Mouse (Mus musculus) inflammation-experienced regulatory T-cells, adult 6 months (primary cell): ENCODE data around the gene Cabp4. TPM values are rescaled to one million over a fixed set of nuclear protein-coding genes. Genes with fewer than 3 reads are reported as not detected.
"Not testable (repeated sequence)": the region's sequence is repeated elsewhere in the genome, so short reads cannot be mapped to it uniquely, and the experiment has no call there.

Source experiments
- ATAC-seq: one replicate; pipeline ENCODE4 v1.8.0; 2017
- polyA plus RNA-seq, 3 experiments: library from polyadenylated mRNA; unstranded; fragments of 100-300 nt; shearing (Covaris generic); gene quantifications; one replicate each; pipeline ENCODE4 v1.2.1; 2017

The Cabp4 gene
- polyA plus RNA-seq, 3 experiments from 2014 or later, result 0.91 to 1.1 (median 0.97) TPM

- no peak for ATAC-seq
These were observed 2.7 kb upstream of the Cabp4 start for GRCm38 (mm10) chr19:4146366-4147021.

- ATAC-seq, result no peak
These were observed 2.1 kb upstream of the Cabp4 start for GRCm38 (mm10) chr19:4145936-4146335.

GRCm38 (mm10) chr19:4144550-4145498 lies 991 bp upstream of the Cabp4 start:
- ATAC-seq, result no peak

GRCm38 (mm10) chr19:4142416-4143173 lies 1.2 kb downstream of the Cabp4 start:
- ATAC-seq, result no peak

- no peak for ATAC-seq
These were observed 3.7 kb downstream of the Cabp4 start for GRCm38 (mm10) chr19:4140147-4140546.

GRCm38 (mm10) chr19:4139446-4139845 lies 4.4 kb downstream of the Cabp4 start, which contains the start of gene Gpr152:
TSS of gene Gpr152 (plus strand) at chr19:4139787.
- ATAC-seq, result no peak

- ATAC-seq, result no peak
These were observed 5.9 kb downstream of the Cabp4 start for GRCm38 (mm10) chr19:4137913-4138312.

GRCm38 (mm10) chr19:4136463-4136862 lies 7.4 kb downstream of the Cabp4 start:
- ATAC-seq, result no peak

GRCm38 (mm10) chr19:4135963-4136345 lies 7.9 kb downstream of the Cabp4 start:
- peak; percentile 74 for ATAC-seq

- peak; percentile 85 for ATAC-seq
These were observed 8.4 kb downstream of the Cabp4 start for GRCm38 (mm10) chr19:4135229-4135962.

- ATAC-seq, result no peak
These were observed 9.5 kb downstream of the Cabp4 start for GRCm38 (mm10) chr19:4134354-4134753.

- no peak for ATAC-seq
These were observed 12.1 kb downstream of the Cabp4 start for GRCm38 (mm10) chr19:4131768-4132167.

GRCm38 (mm10) chr19:4131075-4131474 lies 12.8 kb downstream of the Cabp4 start:
- no peak for ATAC-seq

GRCm38 (mm10) chr19:4130106-4130505 lies 13.7 kb downstream of the Cabp4 start:
- ATAC-seq, result no peak

GRCm38 (mm10) chr19:4129462-4129861 lies 14.4 kb downstream of the Cabp4 start:
- no peak for ATAC-seq

- ATAC-seq, result no peak
These were observed 16.9 kb downstream of the Cabp4 start for GRCm38 (mm10) chr19:4126759-4127495.

GRCm38 (mm10) chr19:4125741-4126696 lies 17.8 kb downstream of the Cabp4 start, which contains the start of gene Aip:
TSS of gene Aip (minus strand) at chr19:4125858.
- ATAC-seq, result peak; percentile 75

GRCm38 (mm10) chr19:4125268-4125667 lies 18.6 kb downstream of the Cabp4 start:
- ATAC-seq, result not testable (repeated sequence)

- no peak for ATAC-seq
These were observed 19.4 kb downstream of the Cabp4 start for GRCm38 (mm10) chr19:4124432-4124831.
